ENCODE assay signal across 8 mouse cellular contexts in the genomic region with DNA sequence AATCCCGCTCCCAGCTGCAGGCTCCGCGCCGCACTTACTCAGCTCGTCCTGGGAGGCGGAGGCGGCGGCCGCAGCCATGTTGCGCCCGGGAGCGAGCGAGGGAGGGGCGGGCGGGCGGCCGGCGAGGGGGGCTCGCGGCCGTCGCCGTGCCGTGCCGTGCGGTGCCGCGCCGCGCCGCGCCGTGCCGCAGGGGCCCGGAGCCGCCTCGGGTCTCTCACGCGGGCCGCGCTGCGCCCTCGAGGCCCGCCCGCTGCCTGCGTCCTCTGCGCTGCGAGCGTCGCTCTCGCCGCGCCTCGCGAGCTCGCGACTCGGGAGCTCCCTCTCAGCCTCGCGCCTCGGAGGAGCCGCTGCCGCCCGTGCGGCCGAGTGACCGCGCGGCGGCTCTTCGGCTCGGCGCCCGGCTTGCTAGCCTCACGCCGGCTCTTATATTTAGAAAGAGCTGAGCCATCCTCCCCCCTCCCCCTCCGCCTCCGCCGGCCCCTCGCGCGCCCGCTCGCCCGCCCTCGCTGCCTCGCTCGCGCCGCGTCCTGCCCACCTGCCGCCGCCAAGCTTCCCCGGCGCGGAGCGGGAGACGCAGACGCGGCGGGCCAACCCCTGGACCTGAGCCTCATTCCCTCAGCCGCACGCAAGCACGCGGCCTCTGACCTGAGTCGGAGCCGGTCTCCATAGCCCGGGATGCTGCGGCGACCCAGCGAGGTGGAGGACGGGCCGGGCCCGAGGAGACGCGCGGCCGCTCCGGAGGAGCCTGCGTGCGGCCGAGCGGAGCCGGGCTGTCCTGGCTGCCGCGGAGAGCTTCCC. TPM values are rescaled to one million over a fixed set of nuclear protein-coding genes. Genes with fewer than 3 reads are reported as not detected.
DNase-seq lines count a peak whose midpoint lies in the region; ATAC-seq lines count a peak whose summit lies in the region.

No protein-coding gene starts in this region.

- no peaks in the 10 kb centered on the region for H3K36me3 ChIP-seq in hindbrain, embryonic 14.5 days (replicated peaks; ENCODE audit: control insufficient read depth, insufficient read depth)

- no peaks in the 10 kb centered on the region for H3K27me3 ChIP-seq in hindbrain, embryonic 14.5 days (ENCODE audit: control insufficient read depth, insufficient read depth, low read length)

- peak overlapping the region; percentile 77 for H3K4me2 ChIP-seq in hindbrain, embryonic 14.5 days (replicated peaks)

- intact Hi-C loops in left cerebral cortex, postnatal 25 days (cut with DNase I), result loop anchor here (1.0 kb wide), 1 partner anchor 32 kb away; no protein-coding TSS in a partner anchor

- H3K4me1 ChIP-seq in hindbrain, embryonic 14.5 days (replicated peaks; ENCODE audit: control insufficient read depth, insufficient read depth, low read length), result peaks cover 14% of the 10 kb centered on the region

- peak; percentile 86 for ATAC-seq in hindbrain, embryonic 14.5 days (ENCODE audit: low FRiP score)
- peak; percentile 21 for ATAC-seq in megakaryocyte progenitor cell, adult 5-6 weeks (replicated peaks; ENCODE audit: poor library complexity)

- H3K27ac ChIP-seq in hindbrain, embryonic 14.5 days, result peak overlapping the region; percentile 99

- H3K9ac ChIP-seq in hindbrain, embryonic 14.5 days, result peak overlapping the region; percentile 95

- no peaks in the 10 kb centered on the region for H3K9me3 ChIP-seq in hindbrain, embryonic 14.5 days (ENCODE audit: control insufficient read depth, low read length)

- DNase-seq in ZHBTc4 (ENCODE audit: low read depth, low spot score), result peak; percentile 82
- peak; percentile 85 to 86 for DNase-seq in cerebellum, postnatal 10 days
- DNase-seq in frontal cortex, postnatal 36 days (ENCODE audit: low spot score in 2 of 2), result peak; percentile 52 to 54
- DNase-seq in hindbrain, embryonic 14.5 days (ENCODE audit: low spot score), result peak; percentile 70
- peak; percentile 51 to 71 for DNase-seq in left cerebral cortex, postnatal 25 days (ENCODE audit: low spot score in 2 of 2)
- peak; percentile 44 to 50 for DNase-seq in right cerebral cortex, adult 2 months (ENCODE audit: low spot score in 2 of 2)
- DNase-seq in yolk sac, embryonic 10.5 days (ENCODE audit: low spot score), result peak; percentile 86

- H3K4me3 ChIP-seq in hindbrain, embryonic 14.5 days (replicated peaks; ENCODE audit: low read length), result peak overlapping the region; percentile 96

- WGBS in hindbrain, embryonic 14.5 days, result under 1% methylated on average over 87 of the region's 126 CpGs

RNA-seq across cellular contexts. Expression of gene Ecpas, which starts 0.5 kb away (rescaled TPM):
- polyA plus RNA-seq in hindbrain, embryonic 14.5 days (2014; fragmentation: Nextera tagmentation; extraction: Ambion mirVana), result 47.8 and 49.3 TPM in 2 replicates
- total RNA-seq in left cerebral cortex, postnatal 25 days (2021), result 100 to 1,000 TPM; 123 to 137 TPM
- 108 and 109 TPM in 2 replicates for total RNA-seq in megakaryocyte progenitor cell, adult 5-6 weeks (2015)
- total RNA-seq in megakaryocyte progenitor cell, adult 5-6 weeks (2017), result 75.8 and 86.8 TPM in 2 replicates

RNA-seq across cellular contexts. Expression of gene Zkscan16, which starts 31.4 kb away (rescaled TPM):
- polyA plus RNA-seq in hindbrain, embryonic 14.5 days (2014; fragmentation: Nextera tagmentation; extraction: Ambion mirVana), result 2.8 and 3.2 TPM in 2 replicates
- 10 to 100 TPM; 40.1 to 42.0 TPM for total RNA-seq in left cerebral cortex, postnatal 25 days (2021)
- not detected in 2 replicates for total RNA-seq in megakaryocyte progenitor cell, adult 5-6 weeks (2015)
- not detected in 2 replicates for total RNA-seq in megakaryocyte progenitor cell, adult 5-6 weeks (2017)

Comparison
In these comparisons a context has a peak if more than half of its experiments do, and no peak if none do; other contexts are left out.
1. Peak in every context shown above with its lines: DNase-seq, ATAC-seq, H3K4me3 ChIP-seq and H3K27ac ChIP-seq.
2. RNA of gene Zkscan16, which starts 31.4 kb away (total RNA-seq): 40.1 to 42.0 TPM in left cerebral cortex, postnatal 25 days; not detected in megakaryocyte progenitor cell, adult 5-6 weeks; every median in the first group is over 10 times any median in the second.